In genomic region chr14:18331693-18332131, GRCm38 (mm10) we compare ENCODE assay signal across 8 mouse cellular contexts. TPM values are rescaled to one million over a fixed set of nuclear protein-coding genes. Genes with fewer than 3 reads are reported as not detected.
DNase-seq lines count a peak whose midpoint lies in the region; ATAC-seq and TF ChIP-seq lines count a peak whose summit lies in the region.

Gene Ube2e1 (minus strand): TSS chr14:18331859.

- no peak for TF ChIP-seq CTCF in embryonic fibroblast, embryonic 13.5 days (IDR thresholded peaks at IDR 0.05; ENCODE audit: borderline replicate concordance, insufficient read depth, low read length)
- TF ChIP-seq CTCF in kidney, postnatal 0 days (IDR thresholded peaks at IDR 0.05; ENCODE audit: low read depth), result no peak

- H3K27me3 ChIP-seq in heart, embryonic 12.5 days (replicated peaks), result no peaks in the 10 kb centered on the region
- no peaks in the 10 kb centered on the region for H3K27me3 ChIP-seq in kidney, postnatal 0 days (ENCODE audit: insufficient read depth, low read length)
- no peaks in the 10 kb centered on the region for H3K27me3 ChIP-seq in liver, embryonic 12.5 days (replicated peaks)
- no peaks in the 10 kb centered on the region for H3K27me3 ChIP-seq in splenic B cell, adult 2 months (ENCODE audit: control insufficient read depth, insufficient read depth, low read length, poor library complexity, severe bottlenecking)

- H3K9ac ChIP-seq in heart, embryonic 12.5 days, result peak within 1 kb of the TSS; percentile 97
- H3K9ac ChIP-seq in kidney, postnatal 0 days (ENCODE audit: low read depth, low read length), result peak within 1 kb of the TSS; percentile 98
- peak within 1 kb of the TSS; percentile 90 for H3K9ac ChIP-seq in liver, embryonic 12.5 days

- peak within 1 kb of the TSS; percentile 87 for H3K4me2 ChIP-seq in heart, embryonic 12.5 days
- H3K4me2 ChIP-seq in kidney, postnatal 0 days (ENCODE audit: low read length), result peak within 1 kb of the TSS; percentile 93
- H3K4me2 ChIP-seq in liver, embryonic 12.5 days, result peak within 1 kb of the TSS; percentile 99

- peak; percentile 79 to 81 for DNase-seq in B cell, adult 2 months
- peak; percentile 28 to 56 for DNase-seq in adrenal gland, postnatal 4 days (ENCODE audit: low spot score in 2 of 2)
- peak; percentile 86 for DNase-seq in kidney, postnatal 0 days (ENCODE audit: low spot score)
- peak; percentile 82 for DNase-seq in naive thymus-derived CD4-positive, alpha-beta T cell, adult 2 months (ENCODE audit: low read depth)
- peak; percentile 83 for DNase-seq in splenic B cell, adult 2 months (ENCODE audit: low read depth, low spot score)

- H3K9me3 ChIP-seq in heart, embryonic 12.5 days (replicated peaks), result no peaks in the 10 kb centered on the region
- no peaks in the 10 kb centered on the region for H3K9me3 ChIP-seq in kidney, postnatal 0 days (replicated peaks; ENCODE audit: low read length)
- H3K9me3 ChIP-seq in liver, embryonic 12.5 days (replicated peaks), result no peaks in the 10 kb centered on the region

- peak; percentile 92 for TF ChIP-seq POLR2A in embryonic fibroblast, embryonic 13.5 days (IDR thresholded peaks at IDR 0.05; ENCODE audit: low read depth, low read length)

- H3K27ac ChIP-seq in embryonic fibroblast, embryonic 13.5 days (ENCODE audit: insufficient read depth, low read length), result no peak within 1 kb of the TSS
- peak within 1 kb of the TSS; percentile 47 for H3K27ac ChIP-seq in heart, embryonic 12.5 days (ENCODE audit: poor library complexity, severe bottlenecking)
- peak within 1 kb of the TSS; percentile 89 for H3K27ac ChIP-seq in kidney, postnatal 0 days
- peak within 1 kb of the TSS; percentile 75 for H3K27ac ChIP-seq in liver, embryonic 12.5 days

- H3K4me3 ChIP-seq in embryonic fibroblast, embryonic 13.5 days (ENCODE audit: insufficient read depth, low read length), result peak within 1 kb of the TSS; percentile 59
- H3K4me3 ChIP-seq in heart, embryonic 12.5 days, result peak within 1 kb of the TSS; percentile 87
- peak within 1 kb of the TSS; percentile 90 for H3K4me3 ChIP-seq in kidney, postnatal 0 days (replicated peaks; ENCODE audit: low read depth, low read length)
- H3K4me3 ChIP-seq in liver, embryonic 12.5 days, result peak within 1 kb of the TSS; percentile 85

- ATAC-seq in heart, embryonic 12.5 days (ENCODE audit: insufficient number of reproducible peaks, low FRiP score), result peak; percentile 83
- peak; percentile 90 for ATAC-seq in kidney, postnatal 0 days (replicated peaks; ENCODE audit: low FRiP score, low read depth)
- peak; percentile 80 for ATAC-seq in liver, embryonic 12.5 days

- peaks cover 8% of the 10 kb centered on the region; the same call in 1 of the 2 replicates for H3K4me1 ChIP-seq in embryonic fibroblast, embryonic 13.5 days (ENCODE audit: control insufficient read depth, insufficient read depth, low read length)
- H3K4me1 ChIP-seq in heart, embryonic 12.5 days (replicated peaks), result peaks cover 17% of the 10 kb centered on the region
- peaks cover 14% of the 10 kb centered on the region for H3K4me1 ChIP-seq in kidney, postnatal 0 days (replicated peaks; ENCODE audit: insufficient read depth, low read length)
- peaks cover 49% of the 10 kb centered on the region for H3K4me1 ChIP-seq in liver, embryonic 12.5 days

- H3K36me3 ChIP-seq in heart, embryonic 12.5 days, result no peaks in the 10 kb centered on the region
- H3K36me3 ChIP-seq in kidney, postnatal 0 days (ENCODE audit: insufficient read depth, low read length), result no peaks in the 10 kb centered on the region
- peaks cover 10% of the 10 kb centered on the region; the same call in 1 of the 2 replicates for H3K36me3 ChIP-seq in liver, embryonic 12.5 days
- H3K36me3 ChIP-seq in splenic B cell, adult 2 months (ENCODE audit: control insufficient read depth, insufficient read depth, low read length, poor library complexity, severe bottlenecking), result peaks cover 4% of the 10 kb centered on the region; the same call in 1 of the 2 replicates

- 1% methylated on average over 33 of the region's 39 CpGs for WGBS in heart, embryonic 12.5 days
- 1% methylated on average over 39 of the region's 39 CpGs for WGBS in kidney, postnatal 0 days
- 1% methylated on average over 31 of the region's 39 CpGs for WGBS in liver, embryonic 12.5 days (ENCODE audit: insufficient replicate concordance)

RNA-seq across cellular contexts. Expression of gene Ube2e1, which starts in this region (rescaled TPM):
- 10 to 100 TPM; 79.1 to 80.1 TPM for total RNA-seq in adrenal gland, postnatal 4 days (2021)
- 99.1 and 106 TPM in 2 replicates for polyA plus RNA-seq in embryonic fibroblast, embryonic 13.5 days (2011; ENCODE audit: insufficient read length, low read depth, missing spikeins)
- polyA plus RNA-seq in heart, embryonic 12.5 days (2016; fragmentation: Nextera tagmentation; extraction: Ambion mirVana), result 57.4 and 58.2 TPM in 2 replicates
- polyA plus RNA-seq in kidney, postnatal 0 days (2015; fragmentation: Nextera tagmentation; extraction: Ambion mirVana), result 118 and 122 TPM in 2 replicates
- polyA plus RNA-seq in liver, embryonic 12.5 days (2016; fragmentation: Nextera tagmentation; extraction: Ambion mirVana), result 59.6 and 63.1 TPM in 2 replicates
